Mouse (Mus musculus) kidney, adult 2 months (tissue): ENCODE measurements at regions not wholly inside any gene's neighbourhood (a gene's known extent, or its start where the extent isn't known, plus 50 kb on each side); places are given as distances from the start of the nearest gene placed in this dataset.

ENCODE experiments used
- CTCF ChIP-seq: fragments of 200-500 bp; conservative IDR thresholded peaks from 2 replicates; pipeline ENCODE4 v1.5.1; 2011; ENCODE audit warnings: low read depth, mild to moderate bottlenecking, control low read depth, low read length, moderate library complexity, mixed read lengths; ENCODE audit not compliant: insufficient read depth, insufficient read length
- POLR2A ChIP-seq: fragments of 200-500 bp; IDR thresholded peaks from one replicate; pipeline ENCODE4 v1.6.1; 2011; ENCODE audit warnings: low read depth, low read length, control low read depth

- TF ChIP-seq CTCF = no peak
- TF ChIP-seq POLR2A = no peak
Observed at GRCm38 (mm10) chr11:112068821-112069220, 713.2 kb upstream of the Sox9 start.
